Mouse (Mus musculus): ENCODE measurements around the gene Med13l.
A peak's percentile ranks its signal among the peaks of the same experiment; 100 is the strongest.

The Med13l gene

GRCm38 (mm10) chr5:118594470-118595236 is 34.2 kb downstream of the Med13l start:
- peak in 1 of 2 experiments; percentile 46 for DNase-seq (ENCODE audit: low spot score in 2 of 2)

- DNase-seq (ENCODE audit: low spot score in 2 of 2): no peak
Observed at GRCm38 (mm10) chr5:118595901-118596300, 35.4 kb downstream of the Med13l start.

GRCm38 (mm10) chr5:118596452-118597092 is 36.1 kb downstream of the Med13l start:
- no peak for DNase-seq (ENCODE audit: low spot score in 2 of 2)

GRCm38 (mm10) chr5:118598601-118599000 is 38.1 kb downstream of the Med13l start:
- no peak for DNase-seq (ENCODE audit: low spot score in 2 of 2)

- DNase-seq (ENCODE audit: low spot score in 2 of 2): no peak
Observed at GRCm38 (mm10) chr5:118601452-118601851, 41.0 kb downstream of the Med13l start.

GRCm38 (mm10) chr5:118602706-118603105 is 42.2 kb downstream of the Med13l start:
- no peak for DNase-seq (ENCODE audit: low spot score in 2 of 2)

GRCm38 (mm10) chr5:118605424-118606067 is 45.1 kb downstream of the Med13l start:
- no peak for DNase-seq (ENCODE audit: low spot score in 2 of 2)

GRCm38 (mm10) chr5:118606636-118607035 is 46.2 kb downstream of the Med13l start:
- DNase-seq (ENCODE audit: low spot score in 2 of 2): no peak

GRCm38 (mm10) chr5:118607900-118608299 is 47.4 kb downstream of the Med13l start:
- no peak for DNase-seq (ENCODE audit: low spot score in 2 of 2)

GRCm38 (mm10) chr5:118610468-118610867 is 50.0 kb downstream of the Med13l start:
- DNase-seq (ENCODE audit: low spot score in 2 of 2): no peak

GRCm38 (mm10) chr5:118612956-118613631 is 52.6 kb downstream of the Med13l start:
- no peak for DNase-seq (ENCODE audit: low spot score in 2 of 2)

- DNase-seq (ENCODE audit: low spot score in 2 of 2): no peak
Observed at GRCm38 (mm10) chr5:118613704-118614103, 53.2 kb downstream of the Med13l start.

GRCm38 (mm10) chr5:118614116-118614515 is 53.6 kb downstream of the Med13l start:
- no peak for DNase-seq (ENCODE audit: low spot score in 2 of 2)

GRCm38 (mm10) chr5:118614571-118614981 is 54.1 kb downstream of the Med13l start:
- no peak for DNase-seq (ENCODE audit: low spot score in 2 of 2)

- DNase-seq (ENCODE audit: low spot score in 2 of 2): no peak
Observed at GRCm38 (mm10) chr5:118618963-118619610, 58.6 kb downstream of the Med13l start.

- no peak for DNase-seq (ENCODE audit: low spot score in 2 of 2)
Observed at GRCm38 (mm10) chr5:118619801-118620200, 59.3 kb downstream of the Med13l start.

- DNase-seq (ENCODE audit: low spot score in 2 of 2): no peak
Observed at GRCm38 (mm10) chr5:118620330-118620910, 59.9 kb downstream of the Med13l start.

- DNase-seq (ENCODE audit: low spot score in 2 of 2): no peak
Observed at GRCm38 (mm10) chr5:118621877-118622276, 61.4 kb downstream of the Med13l start.

- DNase-seq (ENCODE audit: low spot score in 2 of 2): no peak
Observed at GRCm38 (mm10) chr5:118622346-118622745, 61.9 kb downstream of the Med13l start.

GRCm38 (mm10) chr5:118623797-118624196 is 63.3 kb downstream of the Med13l start:
- no peak for DNase-seq (ENCODE audit: low spot score in 2 of 2)

GRCm38 (mm10) chr5:118627630-118628029 is 67.2 kb downstream of the Med13l start:
- no peak for DNase-seq (ENCODE audit: low spot score in 2 of 2)
